Mouse (Mus musculus) cerebellum, adult 2 months (tissue): ENCODE data around the gene Inpp4b. TPM values are rescaled to one million over a fixed set of nuclear protein-coding genes. Genes with fewer than 3 reads are reported as not detected.

ENCODE experiments used
- DNase-seq, 2 experiments: peaks; one replicate each; pipeline ENCODE4 v3.0.0; 2021
- H3K27ac ChIP-seq: fragments of 200-500 bp; 2 replicates; pipeline ENCODE4 v1.5.1; 2012; ENCODE audit warnings: low read length, control low read depth, inconsistent platforms; ENCODE audit not compliant: insufficient read depth
- H3K27me3 ChIP-seq: fragments of 200-500 bp; 2 replicates; pipeline ENCODE4 v1.6.1; 2012; ENCODE audit warnings: inconsistent platforms, mild to moderate bottlenecking, low read length, moderate library complexity; ENCODE audit not compliant: control insufficient read depth, insufficient read depth
- H3K4me1 ChIP-seq: fragments of 200-500 bp; 2 replicates; pipeline ENCODE4 v1.6.1; 2011; ENCODE audit warnings: low read length; ENCODE audit not compliant: control insufficient read depth, insufficient read depth
- H3K4me3 ChIP-seq: fragments of 200-500 bp; replicated peaks from 2 replicates; pipeline ENCODE3; 2011; ENCODE audit warnings: mild to moderate bottlenecking, low read depth, low read length, control low read depth; ENCODE audit not compliant: insufficient read depth
- CTCF ChIP-seq: fragments of 200-500 bp; IDR thresholded peaks from 2 replicates; pipeline ENCODE4 v1.5.1; 2011; ENCODE audit warnings: low read depth, mild to moderate bottlenecking, control low read depth, low read length, moderate library complexity, borderline replicate concordance; ENCODE audit not compliant: insufficient read depth
- POLR2A ChIP-seq: fragments of 200-500 bp; IDR thresholded peaks from 2 replicates; pipeline ENCODE4 v1.6.1; 2011; ENCODE audit warnings: low read length, control low read depth, borderline replicate concordance; ENCODE audit not compliant: insufficient read depth
- WGBS: fragments of 180-500 bp; shearing (Covaris S2); methylation state at CpG from one replicate; pipeline ENCODE4 v1.1.7; 2018; 5-methylcytosine and 5-hydroxymethylcytosine counted together
- polyA plus RNA-seq: library from polyadenylated mRNA; depleted of rRNA; stranded (reverse); fragments of >200 nt; gene quantifications from 2 replicates; pipeline ENCODE4 v1.2.3, GENCODE M21; 2012

Inpp4b gene
- polyA plus RNA-seq, 1 experiment = 11.8 TPM

GRCm38 (mm10) chr8:81870466-81870865 is 528.1 kb downstream of the Inpp4b start:
- no peak for TF ChIP-seq POLR2A
- no peak for TF ChIP-seq CTCF
- WGBS = 45% methylated on average over 2 of the region's 2 CpGs
- no peaks in the 10 kb centered on the region for H3K27me3 ChIP-seq
- H3K27ac ChIP-seq = no peak overlapping the region
- no peak overlapping the region for H3K4me3 ChIP-seq
- no peaks in the 10 kb centered on the region; the same call in none of the 2 replicates for H3K4me1 ChIP-seq
- DNase-seq = peak in 1 of 2 experiments; percentile 57

- WGBS = 95% methylated on average over 3 of the region's 3 CpGs
- H3K27me3 ChIP-seq = no peaks in the 10 kb centered on the region
- H3K27ac ChIP-seq = no peak overlapping the region
- no peaks in the 10 kb centered on the region for H3K4me1 ChIP-seq
- H3K4me3 ChIP-seq = no peak overlapping the region
- no peak for DNase-seq
- no peak for TF ChIP-seq POLR2A
- TF ChIP-seq CTCF = no peak
Observed at GRCm38 (mm10) chr8:81880071-81880470, 537.7 kb downstream of the Inpp4b start.

- WGBS = 39% methylated on average over 5 of the region's 5 CpGs
- TF ChIP-seq CTCF (no peak), POLR2A (no peak)
Observed at GRCm38 (mm10) chr8:81884195-81884594, 541.8 kb downstream of the Inpp4b start.

GRCm38 (mm10) chr8:81888843-81889242 is 546.5 kb downstream of the Inpp4b start:
- Histone ChIP-seq H3K27me3 (no peaks in the 10 kb centered on the region), H3K4me3 (no peak overlapping the region), H3K27ac (no peak overlapping the region), H3K4me1 (no peaks in the 10 kb centered on the region)
- no peak for DNase-seq
- TF ChIP-seq POLR2A = no peak
- no peak for TF ChIP-seq CTCF

More at GRCm38 (mm10) chr8:81884195-81884594, 541.8 kb downstream of the Inpp4b start:
- Histone ChIP-seq H3K27ac (no peak overlapping the region), H3K4me1 (no peaks in the 10 kb centered on the region), H3K4me3 (no peak overlapping the region), H3K27me3 (no peaks in the 10 kb centered on the region)
- peak in 1 of 2 experiments; percentile 55 for DNase-seq

GRCm38 (mm10) chr8:81893292-81893691 is 550.9 kb downstream of the Inpp4b start:
- no peak for TF ChIP-seq CTCF
- TF ChIP-seq POLR2A = no peak
- WGBS = 95% methylated on average over 1 of the region's 1 CpGs

GRCm38 (mm10) chr8:81946812-81947211 is 604.5 kb downstream of the Inpp4b start:
- TF ChIP-seq CTCF (no peak), POLR2A (no peak)
- Histone ChIP-seq H3K27ac (no peak overlapping the region; the same call in 1 of the 2 replicates), H3K27me3 (no peaks in the 10 kb centered on the region; the same call in 1 of the 2 replicates), H3K4me3 (no peak overlapping the region), H3K4me1 (no peaks in the 10 kb centered on the region)
- DNase-seq = peak; percentile 31 to 59
- 45% methylated on average over 5 of the region's 5 CpGs for WGBS

More at GRCm38 (mm10) chr8:81893292-81893691, 550.9 kb downstream of the Inpp4b start:
- no peak for DNase-seq
- Histone ChIP-seq H3K4me3 (no peak overlapping the region), H3K27me3 (no peaks in the 10 kb centered on the region), H3K27ac (no peak overlapping the region), H3K4me1 (no peaks in the 10 kb centered on the region)

- H3K27ac ChIP-seq = no peak overlapping the region
- H3K4me1 ChIP-seq = no peaks in the 10 kb centered on the region
- 93% methylated on average over 2 of the region's 2 CpGs for WGBS
- no peak overlapping the region for H3K4me3 ChIP-seq
- no peaks in the 10 kb centered on the region for H3K27me3 ChIP-seq
- no peak for DNase-seq
- TF ChIP-seq CTCF (no peak), POLR2A (no peak)
Observed at GRCm38 (mm10) chr8:81953101-81953500, 610.7 kb downstream of the Inpp4b start.

GRCm38 (mm10) chr8:81985128-81985665 is 642.8 kb downstream of the Inpp4b start:
- Histone ChIP-seq H3K27ac (no peak overlapping the region), H3K4me3 (no peak overlapping the region), H3K27me3 (no peaks in the 10 kb centered on the region), H3K4me1 (no peaks in the 10 kb centered on the region)
- TF ChIP-seq CTCF = no peak
- no peak for TF ChIP-seq POLR2A
- no peak for DNase-seq
- WGBS = 90% methylated on average over 8 of the region's 8 CpGs

- H3K27ac ChIP-seq = no peak overlapping the region
- WGBS = 94% methylated on average over 3 of the region's 3 CpGs
- no peak overlapping the region for H3K4me3 ChIP-seq
- TF ChIP-seq CTCF (no peak), POLR2A (no peak)
- DNase-seq = no peak
- H3K4me1 ChIP-seq = no peaks in the 10 kb centered on the region
- H3K27me3 ChIP-seq = no peaks in the 10 kb centered on the region
Observed at GRCm38 (mm10) chr8:81992966-81993365, 650.6 kb downstream of the Inpp4b start.
